Mouse (Mus musculus): ENCODE results near the gene Snx32. TPM values are rescaled to one million over a fixed set of nuclear protein-coding genes. Genes with fewer than 3 reads are reported as not detected.

Gene Snx32
- polyA plus RNA-seq, 1 experiment from 2014 or later: 5.7 TPM

DNA sequence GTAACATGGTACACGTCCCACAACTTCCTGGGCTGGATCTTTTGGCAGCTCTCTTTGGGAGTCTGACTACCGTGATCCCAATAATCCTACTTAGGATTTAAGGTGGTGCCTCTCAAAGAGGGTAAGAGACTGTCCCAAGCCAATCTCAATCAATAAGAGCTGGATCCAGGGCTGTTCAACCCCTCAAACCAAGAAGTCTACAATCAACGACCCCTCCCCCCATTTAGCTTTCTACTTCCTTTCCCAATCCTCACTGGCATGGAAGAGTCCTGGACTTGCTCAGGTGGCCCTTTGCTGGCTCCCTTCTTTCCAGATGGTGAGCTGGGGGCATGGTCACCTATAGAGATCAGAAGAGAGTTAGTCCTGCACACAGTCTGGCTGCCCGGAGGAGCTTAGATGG lies 23.6 kb downstream of the Snx32 start:
- H3K4me3 ChIP-seq (ENCODE audit: low read depth, low read length): no peak overlapping the region
- H3K4me2 ChIP-seq (ENCODE audit: low read depth, low read length): peak overlapping the region; percentile 96; the same call in 1 of the 2 replicates
- H3K27ac ChIP-seq (ENCODE audit: low read length): no peak overlapping the region
- no peak overlapping the region; the same call in 1 of the 2 replicates for H3K9ac ChIP-seq (ENCODE audit: low read depth, low read length)
- peaks cover 30% of the 10 kb centered on the region for H3K4me1 ChIP-seq (ENCODE audit: control insufficient read depth, low read depth, low read length)
- H3K27me3 ChIP-seq (ENCODE audit: control insufficient read depth, insufficient read depth, low read depth, low read length): no peaks in the 10 kb centered on the region
- no peak for ATAC-seq (ENCODE audit: low read depth)
- no peaks in the 10 kb centered on the region for H3K9me3 ChIP-seq (replicated peaks; ENCODE audit: control insufficient read depth, low read length)
- 84% methylated on average over 4 of the region's 4 CpGs for WGBS (ENCODE audit: insufficient replicate concordance)
- H3K36me3 ChIP-seq (ENCODE audit: control insufficient read depth, insufficient read depth): no peaks in the 10 kb centered on the region; the same call in 1 of the 2 replicates

DNA sequence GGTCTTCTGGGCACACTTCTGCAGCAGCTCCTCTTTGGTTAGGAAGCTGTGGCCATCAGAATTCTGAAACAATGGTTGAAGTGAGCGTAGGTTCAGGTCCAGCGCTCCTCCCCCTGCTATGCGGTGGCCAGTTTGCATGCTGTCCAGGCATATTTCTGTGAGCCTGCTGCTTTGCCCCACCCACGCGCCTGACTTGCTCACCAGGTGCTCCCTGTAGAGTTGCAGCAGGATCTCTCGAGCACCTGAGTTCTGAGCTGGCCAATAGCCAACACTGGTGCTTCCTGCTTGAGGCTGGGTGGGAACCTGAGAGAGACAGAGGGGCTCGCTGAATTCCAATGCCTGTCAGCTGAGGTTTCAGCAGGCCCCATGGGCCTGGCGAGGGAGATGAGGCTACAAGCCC lies 24.1 kb downstream of the Snx32 start:
- Histone ChIP-seq H3K27me3 (ENCODE audit: control insufficient read depth, insufficient read depth, low read depth, low read length) (no peaks in the 10 kb centered on the region), H3K9me3 (replicated peaks; ENCODE audit: control insufficient read depth, low read length) (no peaks in the 10 kb centered on the region), H3K4me1 (ENCODE audit: control insufficient read depth, low read depth, low read length) (peaks cover 28% of the 10 kb centered on the region), H3K4me3 (ENCODE audit: low read depth, low read length) (no peak overlapping the region), H3K36me3 (ENCODE audit: control insufficient read depth, insufficient read depth) (no peaks in the 10 kb centered on the region; the same call in 1 of the 2 replicates), H3K4me2 (ENCODE audit: low read depth, low read length) (no peak overlapping the region), H3K9ac (ENCODE audit: low read depth, low read length) (no peak overlapping the region), H3K27ac (ENCODE audit: low read length) (no peak overlapping the region)
- no peak for ATAC-seq (ENCODE audit: low read depth)
- 83% methylated on average over 8 of the region's 8 CpGs for WGBS (ENCODE audit: insufficient replicate concordance)

DNA sequence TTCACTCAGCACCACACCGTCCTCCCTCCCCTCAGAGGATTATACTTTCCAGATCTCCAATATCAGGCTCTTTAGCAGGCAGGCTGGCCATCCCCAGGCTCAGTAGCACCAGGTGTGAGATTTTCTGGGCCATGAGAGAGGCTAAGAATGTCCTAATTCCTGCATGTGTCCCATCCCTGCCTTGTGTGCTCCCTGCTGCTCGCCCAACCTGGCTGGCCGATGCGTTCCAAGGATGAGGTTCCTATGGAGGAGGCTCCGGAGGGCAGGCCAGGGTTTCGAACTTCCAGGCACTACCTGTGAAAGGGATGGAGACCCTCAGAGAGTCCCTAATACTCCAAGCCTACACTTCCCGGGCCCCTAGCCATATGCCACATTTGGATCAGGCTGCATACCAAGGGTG lies 24.5 kb downstream of the Snx32 start:
- 84% methylated on average over 7 of the region's 7 CpGs for WGBS (ENCODE audit: insufficient replicate concordance)
- no peak for ATAC-seq (ENCODE audit: low read depth)
- H3K9ac ChIP-seq (ENCODE audit: low read depth, low read length): no peak overlapping the region

DNA sequence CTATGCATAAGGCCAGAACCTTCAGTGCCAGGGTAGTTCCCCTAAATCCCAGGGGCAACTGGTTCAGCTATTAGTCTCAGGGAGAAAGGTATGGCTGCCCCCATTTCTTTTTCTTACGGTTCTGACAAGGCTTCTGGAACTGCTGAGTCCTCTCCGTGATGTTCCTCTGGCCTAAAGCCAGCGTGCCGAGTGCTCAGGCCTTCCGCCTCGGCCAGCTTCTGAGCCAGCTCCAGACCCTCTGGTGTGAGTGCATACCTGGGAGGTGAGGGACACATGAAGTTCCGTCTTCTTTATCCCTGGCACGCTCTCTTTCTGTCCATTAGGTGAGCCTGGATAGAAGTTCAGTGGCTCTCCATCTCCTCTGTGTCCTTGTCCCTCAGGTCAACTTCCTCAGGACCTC lies 25.0 kb downstream of the Snx32 start:
- no peak overlapping the region for H3K4me3 ChIP-seq (ENCODE audit: low read depth, low read length)
- H3K27me3 ChIP-seq (ENCODE audit: control insufficient read depth, insufficient read depth, low read depth, low read length): no peaks in the 10 kb centered on the region
- no peak overlapping the region for H3K9ac ChIP-seq (ENCODE audit: low read depth, low read length)
- no peak overlapping the region for H3K27ac ChIP-seq (ENCODE audit: low read length)
- ATAC-seq (ENCODE audit: low read depth): no peak
- no peaks in the 10 kb centered on the region for H3K9me3 ChIP-seq (replicated peaks; ENCODE audit: control insufficient read depth, low read length)
- H3K4me2 ChIP-seq (ENCODE audit: low read depth, low read length): no peak overlapping the region
- WGBS (ENCODE audit: insufficient replicate concordance): 85% methylated on average over 8 of the region's 8 CpGs
- H3K4me1 ChIP-seq (ENCODE audit: control insufficient read depth, low read depth, low read length): peaks cover 28% of the 10 kb centered on the region
- H3K36me3 ChIP-seq (ENCODE audit: control insufficient read depth, insufficient read depth): no peaks in the 10 kb centered on the region; the same call in 1 of the 2 replicates

More for the DNA sequence above, 24.5 kb downstream of the Snx32 start:
- H3K4me2 ChIP-seq (ENCODE audit: low read depth, low read length): no peak overlapping the region
- H3K9me3 ChIP-seq (replicated peaks; ENCODE audit: control insufficient read depth, low read length): no peaks in the 10 kb centered on the region
- H3K36me3 ChIP-seq (ENCODE audit: control insufficient read depth, insufficient read depth): no peaks in the 10 kb centered on the region; the same call in 1 of the 2 replicates
- H3K27ac ChIP-seq (ENCODE audit: low read length): no peak overlapping the region
- peaks cover 28% of the 10 kb centered on the region for H3K4me1 ChIP-seq (ENCODE audit: control insufficient read depth, low read depth, low read length)
- no peak overlapping the region for H3K4me3 ChIP-seq (ENCODE audit: low read depth, low read length)
- H3K27me3 ChIP-seq (ENCODE audit: control insufficient read depth, insufficient read depth, low read depth, low read length): no peaks in the 10 kb centered on the region

DNA sequence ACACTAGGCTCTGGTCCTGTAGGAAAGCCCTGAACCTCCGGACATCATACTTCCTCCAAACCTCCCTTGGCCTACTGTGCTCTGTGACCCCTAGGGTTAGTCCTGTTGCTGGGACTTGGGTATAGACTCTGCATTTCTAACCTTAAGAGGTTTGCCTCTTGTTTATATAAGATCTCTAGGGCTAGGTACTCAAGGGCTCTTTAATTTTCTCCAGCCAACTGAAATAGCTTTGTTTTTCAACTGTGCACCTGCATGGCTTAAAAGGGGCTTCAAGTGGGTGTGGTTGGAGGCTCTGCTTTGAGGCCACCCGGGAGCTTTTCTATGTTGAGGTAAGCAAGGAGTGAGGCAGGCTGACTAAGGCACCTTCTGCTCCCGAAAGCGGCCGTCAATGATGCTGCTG lies 25.8 kb downstream of the Snx32 start:
- Histone ChIP-seq H3K27ac (ENCODE audit: low read length) (no peak overlapping the region), H3K4me3 (ENCODE audit: low read depth, low read length) (no peak overlapping the region), H3K9ac (ENCODE audit: low read depth, low read length) (no peak overlapping the region), H3K9me3 (replicated peaks; ENCODE audit: control insufficient read depth, low read length) (no peaks in the 10 kb centered on the region), H3K36me3 (ENCODE audit: control insufficient read depth, insufficient read depth) (no peaks in the 10 kb centered on the region; the same call in 1 of the 2 replicates), H3K4me2 (ENCODE audit: low read depth, low read length) (no peak overlapping the region), H3K27me3 (ENCODE audit: control insufficient read depth, insufficient read depth, low read depth, low read length) (no peaks in the 10 kb centered on the region), H3K4me1 (ENCODE audit: control insufficient read depth, low read depth, low read length) (peaks cover 22% of the 10 kb centered on the region)
- WGBS (ENCODE audit: insufficient replicate concordance): 74% methylated on average over 5 of the region's 5 CpGs
- no peak for ATAC-seq (ENCODE audit: low read depth)

DNA sequence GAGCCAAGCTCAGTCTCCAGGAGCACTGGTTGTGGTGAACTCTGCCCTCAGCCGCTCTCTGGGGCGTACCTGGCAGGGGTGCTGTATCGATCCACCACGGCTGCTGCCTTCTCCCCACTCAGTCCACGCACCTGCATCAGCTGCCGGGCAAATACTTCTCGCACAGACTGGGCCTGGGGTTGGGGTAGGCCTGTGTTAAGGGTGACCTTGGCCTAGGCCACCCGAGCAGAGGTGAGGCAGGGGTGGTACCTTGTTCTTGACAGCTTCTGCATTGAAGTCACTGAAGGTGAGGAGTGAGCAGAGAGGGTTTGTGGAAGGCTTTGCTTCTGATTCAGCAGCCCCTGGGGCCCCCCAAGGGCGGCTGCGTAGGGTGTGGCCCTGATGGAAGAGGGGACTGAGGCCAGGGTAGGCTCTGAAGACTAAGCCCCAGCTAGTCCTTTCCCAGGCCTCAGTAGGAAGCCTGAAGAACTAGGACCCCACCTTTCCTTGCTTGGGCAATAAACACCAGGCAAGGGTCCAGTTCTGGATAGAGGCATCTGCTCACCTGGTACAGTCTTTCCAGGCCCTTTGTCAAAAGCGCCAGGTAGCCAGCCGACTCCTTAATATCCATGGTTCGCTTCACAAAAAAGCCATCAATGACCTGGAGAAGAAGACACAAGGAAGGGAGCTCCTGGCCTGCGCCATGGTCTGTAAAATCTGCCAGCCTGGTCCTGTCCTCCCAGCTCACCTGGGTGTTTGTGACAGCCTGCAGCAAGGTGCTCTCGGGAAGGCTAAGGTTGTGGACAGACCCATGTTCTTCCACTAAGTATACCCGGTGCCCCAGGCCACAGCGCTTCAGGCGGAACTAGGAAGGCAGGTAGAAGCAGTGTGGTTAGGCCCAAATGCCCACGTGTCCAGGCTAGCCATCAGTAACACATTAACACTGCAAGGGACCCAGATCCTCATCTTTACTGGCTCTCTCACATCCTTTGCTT lies 26.7 kb downstream of the Snx32 start:
- Histone ChIP-seq H3K27ac (ENCODE audit: low read length) (no peak overlapping the region), H3K27me3 (ENCODE audit: control insufficient read depth, insufficient read depth, low read depth, low read length) (no peaks in the 10 kb centered on the region), H3K9ac (ENCODE audit: low read depth, low read length) (no peak overlapping the region), H3K4me3 (ENCODE audit: low read depth, low read length) (no peak overlapping the region), H3K9me3 (replicated peaks; ENCODE audit: control insufficient read depth, low read length) (no peaks in the 10 kb centered on the region), H3K36me3 (ENCODE audit: control insufficient read depth, insufficient read depth) (no peaks in the 10 kb centered on the region; the same call in 1 of the 2 replicates), H3K4me1 (ENCODE audit: control insufficient read depth, low read depth, low read length) (peaks cover 15% of the 10 kb centered on the region), H3K4me2 (ENCODE audit: low read depth, low read length) (no peak overlapping the region)
- WGBS (ENCODE audit: insufficient replicate concordance): 78% methylated on average over 19 of the region's 19 CpGs
- no peak for ATAC-seq (ENCODE audit: low read depth)

DNA sequence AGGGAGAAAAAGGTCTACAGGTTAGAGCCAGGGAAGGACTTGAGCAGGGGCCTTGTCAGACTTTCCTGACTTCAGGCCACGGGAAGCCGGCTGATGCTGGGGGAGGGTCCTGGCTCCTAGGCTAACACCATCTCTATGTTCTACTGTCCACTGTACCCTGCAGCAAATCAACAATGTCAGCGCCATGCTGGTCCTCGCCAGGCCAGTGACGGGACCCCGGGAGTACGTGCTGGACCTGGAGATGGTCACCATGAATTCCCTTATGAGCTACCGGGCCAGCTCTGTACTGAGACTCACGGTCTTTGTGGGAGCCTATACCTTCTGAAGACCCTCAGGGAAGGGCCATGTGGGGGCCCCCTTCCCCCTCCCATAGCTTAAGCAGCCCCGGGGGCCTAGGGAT lies 28.9 kb downstream of the Snx32 start:
- Histone ChIP-seq H3K9me3 (replicated peaks; ENCODE audit: control insufficient read depth, low read length) (no peaks in the 10 kb centered on the region), H3K36me3 (ENCODE audit: control insufficient read depth, insufficient read depth) (no peaks in the 10 kb centered on the region; the same call in 1 of the 2 replicates), H3K4me1 (ENCODE audit: control insufficient read depth, low read depth, low read length) (no peaks in the 10 kb centered on the region), H3K9ac (ENCODE audit: low read depth, low read length) (no peak overlapping the region), H3K4me2 (ENCODE audit: low read depth, low read length) (no peak overlapping the region), H3K27ac (ENCODE audit: low read length) (no peak overlapping the region), H3K27me3 (ENCODE audit: control insufficient read depth, insufficient read depth, low read depth, low read length) (no peaks in the 10 kb centered on the region), H3K4me3 (ENCODE audit: low read depth, low read length) (no peak overlapping the region)
- 71% methylated on average over 10 of the region's 10 CpGs for WGBS (ENCODE audit: insufficient replicate concordance)
- ATAC-seq (ENCODE audit: low read depth): no peak

DNA sequence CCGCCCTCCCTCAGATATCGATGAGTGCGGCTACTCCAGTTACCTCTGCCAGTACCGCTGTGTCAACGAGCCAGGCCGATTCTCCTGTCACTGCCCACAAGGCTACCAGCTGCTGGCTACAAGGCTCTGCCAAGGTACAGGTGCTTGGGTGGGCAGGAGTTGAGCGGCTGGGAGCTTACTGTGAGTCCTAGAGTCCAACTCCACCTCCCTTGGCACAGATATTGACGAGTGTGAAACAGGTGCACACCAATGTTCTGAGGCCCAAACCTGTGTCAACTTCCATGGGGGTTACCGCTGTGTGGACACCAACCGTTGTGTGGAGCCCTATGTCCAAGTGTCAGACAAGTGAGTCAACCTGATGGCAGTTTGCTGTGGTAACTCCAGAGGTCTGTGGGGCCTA lies 30.3 kb downstream of the Snx32 start:
- WGBS (ENCODE audit: insufficient replicate concordance): 81% methylated on average over 10 of the region's 10 CpGs
- Histone ChIP-seq H3K4me1 (ENCODE audit: control insufficient read depth, low read depth, low read length) (no peaks in the 10 kb centered on the region), H3K27me3 (ENCODE audit: control insufficient read depth, insufficient read depth, low read depth, low read length) (peaks cover 11% of the 10 kb centered on the region), H3K4me2 (ENCODE audit: low read depth, low read length) (no peak overlapping the region), H3K4me3 (ENCODE audit: low read depth, low read length) (no peak overlapping the region), H3K9me3 (replicated peaks; ENCODE audit: control insufficient read depth, low read length) (no peaks in the 10 kb centered on the region), H3K9ac (ENCODE audit: low read depth, low read length) (no peak overlapping the region), H3K27ac (ENCODE audit: low read length) (no peak overlapping the region), H3K36me3 (ENCODE audit: control insufficient read depth, insufficient read depth) (no peaks in the 10 kb centered on the region; the same call in 1 of the 2 replicates)
- no peak for ATAC-seq (ENCODE audit: low read depth)

DNA sequence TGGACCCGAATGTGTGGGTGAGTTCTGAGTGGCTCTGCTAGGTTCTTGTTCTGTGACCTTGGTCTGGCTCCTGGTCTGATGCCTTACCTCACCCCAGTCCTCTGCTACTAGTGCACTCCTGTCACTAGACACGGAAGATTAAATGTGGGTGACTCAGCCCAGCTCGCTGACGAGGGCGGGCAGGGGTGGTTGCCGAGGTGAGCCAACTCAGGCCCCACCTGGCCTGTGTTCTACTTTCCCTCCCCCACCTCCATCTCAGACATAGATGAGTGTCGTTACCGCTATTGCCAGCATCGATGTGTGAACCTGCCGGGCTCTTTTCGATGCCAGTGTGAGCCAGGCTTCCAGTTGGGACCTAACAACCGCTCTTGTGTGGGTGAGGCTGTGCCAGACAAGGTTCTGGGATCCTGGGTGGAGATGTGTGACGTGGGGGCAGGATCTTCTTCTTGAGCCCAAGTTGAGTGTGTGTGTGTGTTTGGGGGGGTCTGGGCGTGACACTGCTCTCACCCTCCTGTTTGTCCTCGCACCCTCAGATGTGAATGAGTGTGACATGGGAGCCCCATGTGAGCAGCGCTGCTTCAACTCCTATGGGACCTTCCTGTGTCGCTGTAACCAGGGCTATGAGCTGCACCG lies 32.6 kb downstream of the Snx32 start:
- peaks cover 8% of the 10 kb centered on the region for H3K4me1 ChIP-seq (ENCODE audit: control insufficient read depth, low read depth, low read length)
- no peak for ATAC-seq (ENCODE audit: low read depth)
- H3K9ac ChIP-seq (ENCODE audit: low read depth, low read length): no peak overlapping the region
- H3K9me3 ChIP-seq (replicated peaks; ENCODE audit: control insufficient read depth, low read length): no peaks in the 10 kb centered on the region
- peaks cover 31% of the 10 kb centered on the region for H3K27me3 ChIP-seq (ENCODE audit: control insufficient read depth, insufficient read depth, low read depth, low read length)
- no peak overlapping the region for H3K27ac ChIP-seq (ENCODE audit: low read length)
- H3K4me2 ChIP-seq (ENCODE audit: low read depth, low read length): no peak overlapping the region
- H3K36me3 ChIP-seq (ENCODE audit: control insufficient read depth, insufficient read depth): no peaks in the 10 kb centered on the region
- H3K4me3 ChIP-seq (ENCODE audit: low read depth, low read length): no peak overlapping the region
- 75% methylated on average over 18 of the region's 18 CpGs for WGBS (ENCODE audit: insufficient replicate concordance)
